Mouse (Mus musculus) G1E-ER4 (cell line): ENCODE measurements around the gene Ccdc136. TPM values are rescaled to one million over a fixed set of nuclear protein-coding genes. Genes with fewer than 3 reads are reported as not detected.
A peak's percentile ranks its signal among the peaks of the same experiment; 100 is the strongest.

Source experiments
- GATA1 ChIP-seq: IDR thresholded peaks from one replicate; pipeline ENCODE4 v1.8.0; 2012; ENCODE audit warnings: low read length, inconsistent platforms
- polyA plus RNA-seq: library from polyadenylated mRNA; stranded (reverse); fragments of >175 nt; gene quantifications from 2 replicates; pipeline ENCODE4 v1.2.3, GENCODE M21; 2012

Ccdc136 gene
- not detected in 2 replicates for polyA plus RNA-seq

- no peak for TF ChIP-seq GATA1
Measured at GRCm38 (mm10) chr6:29395910-29396713, at the start of gene Ccdc136. Ccdc136 (plus strand) TSS chr6:29396309.

DNA sequence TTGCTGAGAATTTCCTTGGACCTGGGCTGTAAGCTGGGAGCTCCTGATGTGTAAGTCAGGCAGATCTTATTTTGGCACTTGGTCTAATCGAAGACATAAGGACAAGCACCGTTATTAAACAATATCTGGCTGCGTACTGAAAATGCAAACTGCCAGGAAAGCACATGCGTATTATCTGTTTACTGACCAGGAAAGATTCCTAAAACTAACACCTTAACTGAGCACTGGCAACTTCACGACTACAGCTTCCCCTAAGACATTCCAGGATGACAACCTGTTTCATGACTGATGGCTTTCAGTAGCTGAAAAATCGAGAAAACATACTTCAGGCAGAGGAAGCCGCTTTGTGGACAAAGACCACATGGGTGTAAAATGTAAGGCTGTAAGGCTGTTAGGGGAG, 48.9 kb upstream of the Ccdc136 start:
- no peak for TF ChIP-seq GATA1

- no peak for TF ChIP-seq GATA1
Measured at GRCm38 (mm10) chr6:29347665-29348370, 48.3 kb upstream of the Ccdc136 start, which contains the start of gene Calu. Calu (plus strand) TSS chr6:29348069.

GRCm38 (mm10) chr6:29348371-29348724, 47.8 kb upstream of the Ccdc136 start:
- no peak for TF ChIP-seq GATA1

DNA sequence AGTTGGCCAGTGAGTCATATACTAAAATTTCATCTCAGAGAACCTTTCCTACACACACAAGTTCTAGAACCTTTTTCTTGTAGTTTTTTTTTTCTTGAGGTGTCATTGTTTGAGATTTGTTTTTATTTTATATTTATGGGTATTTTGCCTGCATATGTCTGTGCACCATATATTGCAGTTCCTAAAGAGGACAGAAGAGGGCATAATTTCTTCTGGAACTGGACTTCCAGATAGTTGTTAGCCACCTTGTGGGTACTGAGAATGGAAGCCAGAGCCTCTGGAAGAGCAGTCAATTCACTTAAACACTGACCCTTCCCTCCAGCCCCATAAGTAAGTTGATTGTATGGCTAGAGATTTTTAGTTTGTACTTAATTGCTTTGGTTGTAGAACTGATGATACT, 44.5 kb upstream of the Ccdc136 start:
- no peak for TF ChIP-seq GATA1

DNA sequence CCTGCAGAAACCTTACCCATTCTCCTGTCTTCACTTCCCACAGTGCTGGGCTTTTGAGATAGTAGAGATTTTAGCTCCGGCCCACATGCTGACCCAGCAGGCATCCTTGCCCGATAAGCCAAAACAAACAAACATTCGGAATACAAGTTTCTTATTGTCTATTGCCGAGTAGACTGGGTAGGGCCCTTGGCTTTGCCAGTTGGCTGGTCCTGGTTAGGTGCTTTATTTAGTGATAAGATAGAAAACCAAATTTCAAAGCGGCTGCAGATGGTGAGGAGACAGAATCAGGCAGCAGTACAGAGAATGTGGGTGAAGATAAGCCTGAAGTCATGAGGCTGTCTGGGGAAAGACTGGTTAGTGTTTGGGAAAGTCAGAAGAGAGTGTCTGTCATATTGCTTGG, 43.3 kb upstream of the Ccdc136 start:
- TF ChIP-seq GATA1, result peak; percentile 30

GRCm38 (mm10) chr6:29359386-29359785, 36.7 kb upstream of the Ccdc136 start:
- no peak for TF ChIP-seq GATA1

GRCm38 (mm10) chr6:29360211-29360610, 35.9 kb upstream of the Ccdc136 start:
- no peak for TF ChIP-seq GATA1

DNA sequence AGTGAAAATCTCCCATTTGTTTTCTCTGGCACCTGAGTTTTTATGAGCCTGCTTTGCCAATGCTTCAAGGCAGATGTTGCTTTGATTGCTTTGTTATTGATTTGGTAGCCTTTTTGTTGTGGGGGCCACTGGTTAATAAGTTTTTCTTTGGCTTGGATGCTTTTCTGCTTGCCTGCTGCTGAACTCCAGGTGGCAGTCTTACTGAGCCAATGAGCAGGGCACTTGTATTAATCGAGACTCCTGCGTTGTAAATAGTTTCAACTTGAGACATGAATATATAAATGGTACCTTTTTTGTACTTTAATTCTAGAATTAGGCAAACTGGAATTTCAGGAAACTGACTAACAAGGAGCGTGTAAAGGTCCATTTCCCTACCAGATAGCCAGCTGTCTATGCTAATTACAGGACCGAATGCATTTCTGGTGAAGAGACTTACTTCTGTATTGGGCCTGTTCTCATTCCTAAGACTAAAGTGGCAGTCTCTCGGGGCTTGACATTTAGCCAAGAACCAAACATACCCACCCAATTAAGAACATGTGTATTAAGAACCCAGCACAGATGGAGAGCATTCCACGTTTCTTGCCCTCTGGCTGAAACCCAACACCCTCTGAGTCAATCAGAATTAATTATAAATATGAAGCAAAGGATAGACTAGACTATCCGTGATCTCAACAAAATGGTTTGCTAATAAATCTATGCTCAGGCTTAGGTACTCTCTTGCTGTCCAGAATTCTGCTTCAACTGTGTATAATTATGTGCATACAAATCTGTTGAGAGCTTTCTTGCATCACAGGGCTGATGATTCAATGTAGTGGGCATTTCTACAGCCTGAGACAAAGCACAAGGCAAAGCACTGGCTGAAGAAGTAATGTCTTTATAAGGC, 33.6 kb upstream of the Ccdc136 start:
- no peak for TF ChIP-seq GATA1

GRCm38 (mm10) chr6:29363129-29363515, 33.0 kb upstream of the Ccdc136 start:
- no peak for TF ChIP-seq GATA1

DNA sequence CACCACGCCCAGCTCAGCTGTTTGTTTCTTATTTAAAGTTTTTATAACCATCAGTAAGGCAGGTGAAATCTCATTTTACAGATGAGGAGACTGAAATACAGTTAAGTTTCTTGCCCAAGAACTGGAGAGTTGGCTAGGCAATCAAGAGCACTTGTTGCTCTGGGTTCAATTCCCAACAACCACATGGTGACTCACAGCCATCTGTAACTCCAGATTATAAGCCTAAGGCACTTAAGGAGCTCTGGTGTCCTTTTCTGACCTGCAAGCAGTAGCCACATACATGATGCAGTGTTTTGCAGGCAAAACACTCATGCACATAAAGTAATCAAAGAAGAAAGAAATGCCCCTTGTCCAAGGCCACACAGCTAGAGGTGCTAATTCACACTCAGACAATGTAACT, 30.8 kb upstream of the Ccdc136 start:
- no peak for TF ChIP-seq GATA1

GRCm38 (mm10) chr6:29377386-29377785, 18.7 kb upstream of the Ccdc136 start:
- TF ChIP-seq GATA1, result no peak

GRCm38 (mm10) chr6:29378678-29379077, 17.4 kb upstream of the Ccdc136 start:
- TF ChIP-seq GATA1, result no peak

GRCm38 (mm10) chr6:29379954-29380353, 16.2 kb upstream of the Ccdc136 start:
- TF ChIP-seq GATA1, result no peak

GRCm38 (mm10) chr6:29382442-29382841, 13.7 kb upstream of the Ccdc136 start:
- TF ChIP-seq GATA1, result no peak

- TF ChIP-seq GATA1, result no peak
Measured at GRCm38 (mm10) chr6:29388052-29388518, 8.0 kb upstream of the Ccdc136 start, which contains the start of gene Opn1sw. Opn1sw (minus strand) TSS chr6:29388468.
